In the genomic region with DNA sequence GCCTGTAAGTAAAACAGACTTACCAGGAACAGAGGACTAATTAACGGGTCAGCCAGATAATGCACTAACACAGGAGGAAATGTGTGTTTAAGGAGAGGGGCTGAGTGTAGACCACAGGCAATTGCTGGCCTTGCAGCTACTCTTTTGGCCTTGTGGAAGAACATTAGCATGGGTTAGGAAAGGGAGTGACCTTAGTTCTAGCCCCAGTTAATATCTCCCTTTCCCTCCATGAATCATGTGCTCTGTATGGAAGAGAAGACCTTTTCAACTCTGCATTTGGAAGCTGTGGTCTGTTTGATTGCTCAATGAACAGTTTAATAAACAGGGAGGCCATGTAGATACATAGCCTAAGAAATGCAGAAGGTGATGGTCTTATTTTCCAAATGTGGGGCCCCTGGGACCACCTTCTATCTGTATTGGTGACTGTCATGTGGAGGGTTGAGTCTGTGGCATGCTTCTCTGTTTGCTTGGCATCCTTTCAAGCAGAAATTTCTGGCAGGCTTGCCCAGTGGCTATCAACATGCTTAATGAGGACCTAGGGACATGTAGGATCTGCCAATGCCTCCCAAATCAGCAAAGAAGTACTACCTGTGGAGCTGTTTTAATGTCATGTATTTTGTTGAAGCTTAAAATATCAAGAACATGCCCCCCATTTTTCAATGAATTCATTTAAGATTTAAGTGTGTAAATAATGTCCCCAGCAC, we compare ENCODE assay signal across 21 mouse cellular contexts.
"Had no signal": no experiment of that assay in that cellular context is flagged by ENCODE, and none has a peak within 500 bp of the region (broad histone marks: within the 10 kb centered on the region; RNA-seq: fewer than 3 reads in every experiment).

No protein-coding gene starts in this region.

- H3K4me2 ChIP-seq: limb, embryonic 13.5 days; liver, embryonic 12.5 days; liver, embryonic 15.5 days; midbrain, embryonic 12.5 days; midbrain, embryonic 15.5 days; neural tube, embryonic 12.5 days; neural tube, embryonic 15.5 days had no signal

- H3K27ac ChIP-seq: limb, embryonic 13.5 days; liver, embryonic 12.5 days; liver, embryonic 15.5 days; macrophage; midbrain, embryonic 12.5 days; midbrain, embryonic 15.5 days; neural tube, embryonic 12.5 days; neural tube, embryonic 15.5 days; stomach, postnatal 0 days had no signal

- H3K4me1 ChIP-seq: liver, embryonic 12.5 days; liver, embryonic 15.5 days; midbrain, embryonic 12.5 days; midbrain, embryonic 15.5 days; neural tube, embryonic 12.5 days; neural tube, embryonic 15.5 days had no signal

- H3K4me3 ChIP-seq: limb, embryonic 13.5 days; liver, embryonic 12.5 days; liver, embryonic 15.5 days; midbrain, embryonic 12.5 days; midbrain, embryonic 15.5 days; neural tube, embryonic 12.5 days; neural tube, embryonic 15.5 days had no signal

- H3K27me3 ChIP-seq: limb, embryonic 13.5 days; liver, embryonic 12.5 days; liver, embryonic 15.5 days; midbrain, embryonic 15.5 days; neural tube, embryonic 12.5 days had no signal

- H3K36me3 ChIP-seq: limb, embryonic 13.5 days; liver, embryonic 12.5 days; liver, embryonic 15.5 days; midbrain, embryonic 12.5 days; midbrain, embryonic 15.5 days; neural tube, embryonic 12.5 days; neural tube, embryonic 15.5 days had no signal

- H3K9me3 ChIP-seq: limb, embryonic 13.5 days; liver, embryonic 12.5 days; liver, embryonic 15.5 days; midbrain, embryonic 12.5 days; midbrain, embryonic 15.5 days; neural tube, embryonic 12.5 days; neural tube, embryonic 15.5 days had no signal

- ATAC-seq: liver, embryonic 12.5 days; midbrain, embryonic 15.5 days had no signal

- H3K9ac ChIP-seq: limb, embryonic 13.5 days; liver, embryonic 12.5 days; liver, embryonic 15.5 days; midbrain, embryonic 12.5 days; midbrain, embryonic 15.5 days; neural tube, embryonic 12.5 days; neural tube, embryonic 15.5 days had no signal

- DNase-seq: kidney, adult 18-20 months; kidney, adult 9 months; kidney, postnatal 14 days; kidney, postnatal 4 days; liver; lung, postnatal 14 days; right cerebral cortex, adult 18-20 months; right cerebral cortex, postnatal 14 days; right cerebral cortex, postnatal 4 days; thymus, adult 2 months; thymus, postnatal 14 days; thymus, postnatal 4 days had no signal
